Mouse (Mus musculus) 416B (cell line): ENCODE measurements at regions not wholly inside any gene's neighbourhood (a gene's known extent, or its start where the extent isn't known, plus 50 kb on each side); places are given as distances from the start of the nearest gene placed in this dataset.

Source experiments
- DNase-seq: peaks from one replicate; pipeline ENCODE4 v3.0.0; 2011; ENCODE audit warnings: low read depth

- no peak for DNase-seq
Measured at GRCm38 (mm10) chr1:138771307-138772011, 76.9 kb downstream of the Lhx9 start.

GRCm38 (mm10) chr1:138762876-138763275, 85.5 kb downstream of the Lhx9 start:
- DNase-seq, result no peak

- no peak for DNase-seq
Measured at GRCm38 (mm10) chr1:138757777-138758176, 90.6 kb downstream of the Lhx9 start.

GRCm38 (mm10) chr1:138733308-138733707, 113.4 kb upstream of the Nek7 start:
- DNase-seq, result no peak

- no peak for DNase-seq
Measured at GRCm38 (mm10) chr1:138731008-138731407, 111.1 kb upstream of the Nek7 start.

- DNase-seq, result no peak
Measured at GRCm38 (mm10) chr1:138729089-138729699, 109.3 kb upstream of the Nek7 start.

- no peak for DNase-seq
Measured at GRCm38 (mm10) chr1:138720728-138721127, 100.8 kb upstream of the Nek7 start.

- DNase-seq, result no peak
Measured at GRCm38 (mm10) chr1:138719297-138719696, 99.4 kb upstream of the Nek7 start.

- no peak for DNase-seq
Measured at GRCm38 (mm10) chr1:138716991-138717390, 97.0 kb upstream of the Nek7 start.

- peak; percentile 18 for DNase-seq
Measured at GRCm38 (mm10) chr1:138715162-138715561, 95.2 kb upstream of the Nek7 start.

- DNase-seq, result no peak
Measured at GRCm38 (mm10) chr1:138709229-138709608, 89.3 kb upstream of the Nek7 start.

GRCm38 (mm10) chr1:138708507-138709228, 88.7 kb upstream of the Nek7 start:
- DNase-seq, result peak; percentile 10

- no peak for DNase-seq
Measured at GRCm38 (mm10) chr1:138707913-138708312, 88.0 kb upstream of the Nek7 start.

GRCm38 (mm10) chr1:138703291-138703690, 83.3 kb upstream of the Nek7 start:
- peak; percentile 45 for DNase-seq

GRCm38 (mm10) chr1:138689234-138689633, 69.3 kb upstream of the Nek7 start:
- peak; percentile 43 for DNase-seq

- peak; percentile 21 for DNase-seq
Measured at GRCm38 (mm10) chr1:138686746-138687145, 66.8 kb upstream of the Nek7 start.

- no peak for DNase-seq
Measured at GRCm38 (mm10) chr1:138683711-138684110, 63.8 kb upstream of the Nek7 start.

- DNase-seq, result no peak
Measured at GRCm38 (mm10) chr1:138681970-138682369, 62.0 kb upstream of the Nek7 start.

GRCm38 (mm10) chr1:138674199-138674598, 54.3 kb upstream of the Nek7 start:
- DNase-seq, result no peak
